Mouse (Mus musculus) skeletal muscle tissue, adult 2 months (tissue): ENCODE data around the gene Plscr1.
A peak's percentile ranks its signal among the peaks of the same experiment; 100 is the strongest.

Source experiments
- DNase-seq: peaks from one replicate; pipeline ENCODE4 v3.0.0-alpha.2; 2012; ENCODE audit warnings: low read depth, low spot score

Plscr1 gene

DNA sequence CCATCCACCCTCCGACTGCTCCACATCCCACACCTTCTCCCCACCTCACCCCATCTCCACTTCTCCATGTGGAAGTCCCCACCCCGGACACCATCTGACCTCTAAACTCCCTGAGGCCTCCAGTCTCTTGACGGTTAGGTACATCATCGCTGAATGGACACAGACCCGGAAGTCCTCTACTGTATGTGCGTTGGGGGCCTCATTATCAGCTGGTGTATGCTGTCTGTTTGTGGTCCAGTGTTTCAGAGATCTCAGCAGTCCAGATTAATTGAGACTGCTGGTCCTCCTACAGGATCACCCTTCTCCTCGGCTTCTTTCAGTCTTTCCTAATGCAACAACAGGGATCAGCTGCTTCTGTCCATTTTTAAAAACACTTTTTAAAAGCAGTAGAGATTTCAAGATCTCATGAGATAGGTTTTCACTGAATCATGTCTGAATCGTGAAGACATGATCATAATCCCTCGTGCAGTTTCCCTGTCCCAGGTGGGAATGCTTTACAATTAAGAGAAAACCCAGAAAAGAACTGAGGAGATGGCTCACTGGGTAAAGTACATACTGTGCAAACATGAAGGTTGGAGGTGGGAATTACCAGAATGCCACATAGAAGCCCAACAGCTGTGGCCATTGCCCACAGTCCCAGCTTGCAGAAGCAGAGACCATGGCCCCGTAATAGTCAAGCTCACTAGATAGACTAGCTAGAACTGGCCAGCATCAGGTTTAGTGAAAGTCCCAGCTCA lies 4.2 kb downstream of the Plscr1 start:
- DNase-seq, result no peak

DNA sequence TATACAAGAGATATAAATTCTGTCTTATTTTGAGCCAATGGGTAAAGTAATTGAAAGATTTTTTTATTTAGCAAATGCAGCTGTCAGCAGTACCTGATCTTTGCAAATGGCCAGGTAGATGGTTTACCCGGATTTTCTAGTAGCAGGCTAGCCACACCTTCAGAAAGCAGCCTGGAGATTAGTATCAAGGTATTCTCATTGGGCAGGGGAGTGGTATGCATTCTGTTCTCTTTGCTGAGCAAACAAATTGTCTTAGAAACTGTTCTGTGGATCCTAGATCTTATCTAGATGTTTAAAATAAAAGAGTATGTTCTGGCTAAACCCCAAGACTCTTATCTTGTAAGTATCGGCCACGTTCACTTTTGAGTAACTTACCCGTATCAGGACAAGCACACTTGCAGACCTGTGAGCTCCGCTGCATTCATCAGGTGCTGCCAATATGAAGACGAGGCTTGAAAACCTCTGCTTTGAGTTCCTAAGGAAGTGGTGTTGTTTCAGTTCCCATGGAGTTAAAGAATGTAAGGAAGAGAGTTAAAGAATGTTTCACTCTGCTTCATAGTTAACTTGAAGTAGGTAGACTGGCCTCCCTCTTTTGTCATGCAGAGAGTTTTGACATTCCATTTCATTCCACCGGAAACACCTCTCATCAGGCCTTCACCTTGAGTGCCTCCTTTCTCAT lies 11.1 kb downstream of the Plscr1 start:
- no peak for DNase-seq

DNA sequence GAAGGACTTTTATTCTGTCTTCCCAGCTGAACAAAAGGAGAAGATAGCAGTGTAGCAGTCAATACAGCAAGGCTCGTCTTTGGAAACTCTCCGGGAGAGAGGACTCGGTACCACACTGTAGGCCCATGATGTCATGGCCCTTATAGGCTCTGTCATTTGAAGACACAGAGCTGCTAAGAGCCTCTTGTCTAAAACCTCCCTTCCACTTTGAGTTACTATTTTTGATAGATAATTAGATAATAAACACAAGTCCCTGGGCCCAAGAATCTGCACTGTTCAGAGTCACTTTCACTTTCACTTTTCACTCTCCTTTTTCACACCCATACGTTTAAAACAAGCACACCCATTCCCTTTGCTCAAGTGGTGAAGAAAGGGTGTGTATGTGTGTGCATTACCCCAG lies 16.2 kb downstream of the Plscr1 start:
- no peak for DNase-seq

DNA sequence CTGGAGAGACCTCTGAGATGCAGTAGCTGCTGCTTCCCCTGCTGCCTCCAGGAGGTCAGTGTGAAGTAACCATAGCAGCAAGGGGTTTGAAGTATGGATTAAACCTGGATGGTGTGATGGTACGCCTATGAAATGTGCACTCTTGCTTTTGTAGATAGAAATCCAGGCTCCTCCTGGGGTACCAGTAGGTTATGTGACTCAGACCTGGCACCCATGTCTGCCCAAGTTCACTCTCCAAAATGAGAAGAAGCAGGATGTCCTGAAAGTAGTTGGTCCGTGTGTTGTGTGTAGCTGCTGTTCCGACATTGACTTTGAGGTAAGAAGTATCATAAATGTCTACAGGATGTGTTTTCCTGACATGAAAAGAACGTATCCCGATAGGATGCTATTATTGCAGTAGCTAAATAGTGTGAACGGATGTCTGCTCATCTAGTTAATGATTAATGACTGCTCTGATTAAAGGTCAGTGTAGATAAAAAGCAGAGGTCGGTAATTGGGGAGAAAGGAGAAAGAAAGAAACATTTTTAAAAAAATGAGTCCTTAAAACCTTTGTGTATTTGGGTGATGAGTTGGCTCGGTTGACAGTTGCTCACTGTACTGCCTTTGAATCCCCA lies 17.1 kb downstream of the Plscr1 start:
- DNase-seq, result no peak

DNA sequence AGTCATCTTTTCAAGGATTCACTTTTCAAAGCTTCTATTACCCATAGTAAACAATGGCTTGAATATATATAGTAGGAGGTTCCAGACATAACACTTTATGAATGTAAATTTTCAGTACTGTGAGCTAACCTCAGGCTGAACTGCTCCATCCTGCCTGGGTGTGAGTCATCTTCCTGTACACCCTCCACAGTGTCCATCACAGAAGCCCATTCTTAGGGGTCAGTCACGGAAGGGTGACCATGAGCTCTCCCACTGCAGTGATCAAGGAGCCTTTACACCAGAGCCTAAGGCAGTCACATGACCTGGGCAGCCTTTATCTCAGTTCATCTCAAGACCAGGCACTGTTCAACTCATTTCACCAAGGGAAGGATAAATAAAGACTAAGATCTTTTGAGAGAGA lies 18.2 kb downstream of the Plscr1 start:
- no peak for DNase-seq

DNA sequence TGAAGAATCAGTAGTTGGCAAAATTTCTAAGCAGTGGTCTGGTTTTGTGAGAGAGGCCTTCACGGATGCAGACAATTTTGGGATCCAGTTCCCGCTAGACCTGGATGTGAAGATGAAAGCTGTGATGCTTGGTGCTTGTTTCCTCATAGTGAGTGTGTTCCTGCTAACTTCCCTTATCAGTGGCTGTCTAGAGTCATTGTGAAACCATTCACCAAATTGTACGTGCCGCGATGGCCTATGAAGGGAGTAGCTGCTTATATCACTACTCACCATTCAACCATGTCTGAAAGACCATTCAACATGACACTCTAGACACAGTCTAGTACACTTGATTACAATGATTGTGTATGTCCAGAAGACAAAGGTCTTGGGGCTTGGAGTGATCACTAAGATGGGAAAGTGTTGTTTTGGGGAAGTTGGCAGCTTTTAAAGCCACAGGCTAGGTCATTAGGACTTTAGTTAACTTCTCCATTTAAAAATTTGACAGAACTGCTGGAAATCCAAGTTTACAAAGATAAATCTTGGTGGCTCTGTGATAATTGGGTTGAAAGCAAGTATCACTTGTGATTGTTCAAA lies 20.4 kb downstream of the Plscr1 start:
- no peak for DNase-seq

DNA sequence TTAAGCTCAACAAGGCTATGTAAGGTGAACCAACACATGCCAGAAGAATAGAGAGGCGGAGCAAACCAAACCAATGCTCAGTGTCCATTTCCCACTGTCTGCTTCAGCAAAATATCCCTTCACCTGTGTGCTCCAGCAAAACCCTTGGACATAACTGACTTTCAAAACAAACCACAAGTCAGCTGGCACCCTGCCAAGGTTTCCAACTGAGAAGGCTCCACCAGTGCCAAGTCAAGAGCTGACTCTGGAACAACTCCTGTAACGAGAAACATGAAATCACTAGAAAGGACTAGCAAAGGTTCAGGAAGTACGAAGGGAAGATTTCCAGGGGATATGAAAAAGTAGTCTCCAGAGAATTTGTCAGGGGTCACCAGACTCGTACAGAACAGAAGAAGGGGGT lies 21.4 kb downstream of the Plscr1 start:
- peak; percentile 70 for DNase-seq

DNA sequence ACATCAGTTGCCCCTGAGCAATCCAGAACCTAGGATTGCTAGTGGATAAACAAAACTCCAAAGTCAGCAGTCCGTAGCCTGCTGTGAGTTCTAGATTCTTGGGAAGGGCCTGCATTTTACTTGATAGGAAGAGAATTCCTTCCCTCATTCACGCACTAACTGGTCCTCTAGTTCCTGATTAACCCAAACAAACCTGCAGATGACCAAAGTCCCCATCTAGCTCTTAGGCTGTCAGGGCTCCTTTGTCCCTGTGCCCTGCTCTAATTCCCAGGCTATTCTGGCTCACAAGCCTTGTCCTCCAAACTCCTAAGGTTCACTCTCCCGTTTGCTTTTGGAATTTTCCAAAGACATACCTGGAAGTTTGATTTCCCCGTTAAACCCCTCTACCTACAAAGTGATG lies 23.1 kb downstream of the Plscr1 start:
- DNase-seq, result no peak

DNA sequence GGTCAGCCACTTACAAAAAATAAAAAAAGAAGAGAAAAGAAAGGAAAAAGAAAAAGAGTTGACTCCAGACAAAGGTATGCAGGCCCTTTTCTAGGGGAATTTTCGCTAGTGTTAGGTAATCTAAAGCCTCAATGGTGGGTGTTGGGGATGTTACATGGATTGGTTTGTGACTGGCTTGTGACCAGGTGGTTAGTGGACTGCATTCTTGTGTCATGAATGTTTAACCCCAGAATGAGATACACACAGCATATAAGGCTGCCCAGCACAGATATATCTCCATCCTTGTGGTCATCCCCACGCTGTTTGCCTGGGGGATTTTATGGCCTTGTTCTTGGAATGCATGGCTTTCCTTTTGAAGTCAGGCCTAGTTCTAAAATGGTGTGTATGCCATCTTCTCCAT lies 23.7 kb downstream of the Plscr1 start:
- no peak for DNase-seq

DNA sequence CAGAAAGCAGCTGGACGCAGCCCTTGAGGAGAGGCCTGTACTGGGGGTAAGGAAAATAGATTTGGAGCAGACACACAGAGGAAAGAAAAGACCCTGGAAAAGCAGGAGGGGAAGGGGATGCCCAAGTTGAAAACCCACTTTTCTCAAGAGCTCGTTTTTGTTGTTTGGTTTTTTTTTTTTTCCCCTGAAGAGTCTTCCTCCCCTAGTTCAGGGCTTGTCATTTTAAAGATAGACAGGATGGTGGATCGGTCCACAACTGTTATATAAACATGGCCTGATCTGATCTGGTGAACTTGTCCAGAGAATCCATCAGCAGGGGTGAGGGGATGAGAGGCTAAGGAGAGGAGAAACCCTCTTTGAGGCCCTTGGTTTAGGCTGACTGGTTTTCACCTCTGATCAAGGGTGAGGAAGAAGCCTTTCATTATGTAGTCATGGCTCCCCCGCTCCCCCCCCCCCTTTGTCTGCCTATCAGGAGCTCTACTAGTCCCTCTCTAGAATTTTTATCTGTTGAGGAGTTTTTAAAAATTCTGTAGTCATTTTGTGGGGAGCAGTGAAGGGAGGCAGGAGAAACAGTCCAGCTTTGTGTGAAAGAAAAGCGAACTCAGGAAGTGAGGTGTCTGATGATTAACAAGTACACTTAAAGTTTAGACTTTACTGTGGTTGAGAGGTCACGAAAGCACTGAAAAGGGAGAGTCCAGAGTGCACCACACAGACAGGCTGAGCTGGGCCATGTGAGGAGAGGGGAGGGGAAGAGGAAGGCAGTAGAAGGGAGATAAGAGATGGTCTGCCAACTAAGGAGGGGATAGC lies 24.6 kb downstream of the Plscr1 start:
- DNase-seq, result no peak

DNA sequence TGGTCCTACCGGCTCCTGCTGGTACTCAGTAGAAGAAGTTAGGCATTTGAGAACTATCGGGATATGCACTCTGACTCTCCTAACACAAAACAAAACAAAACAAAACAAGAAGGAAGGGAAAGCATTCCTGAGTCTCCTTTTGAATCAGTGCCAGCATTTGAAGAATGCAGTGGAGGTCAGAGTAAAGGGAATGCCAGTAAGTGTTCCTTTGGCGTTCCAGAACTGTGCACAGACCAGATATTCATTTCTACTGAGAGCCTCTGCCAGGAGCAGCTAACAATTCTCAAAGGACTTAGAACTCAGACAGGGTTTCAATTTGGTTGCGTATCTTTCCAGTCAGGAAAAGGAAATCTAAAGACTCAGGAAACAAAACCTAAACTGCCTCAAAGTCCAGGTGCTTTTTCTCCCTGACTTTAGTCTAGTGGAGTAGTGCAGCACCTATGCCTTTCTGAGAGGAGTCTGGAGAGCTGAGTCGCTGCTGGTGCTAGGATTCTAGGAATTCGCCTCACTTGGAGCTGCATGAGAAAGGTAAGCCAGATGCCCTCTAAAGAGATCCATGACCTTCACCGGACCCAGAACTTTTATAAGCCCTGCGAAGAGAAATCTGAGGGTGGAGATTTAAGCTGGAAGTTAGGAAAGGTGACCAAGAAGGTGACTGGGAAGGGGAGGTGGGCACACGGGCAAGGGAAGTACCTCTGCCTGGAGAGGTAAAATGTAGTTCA lies 26.1 kb downstream of the Plscr1 start, which contains the start of gene Plscr2:
Gene Plscr2, plus strand, starts transcription at position 117 of the 722 bp plus-strand sequence.
- peak; percentile 59 for DNase-seq

DNA sequence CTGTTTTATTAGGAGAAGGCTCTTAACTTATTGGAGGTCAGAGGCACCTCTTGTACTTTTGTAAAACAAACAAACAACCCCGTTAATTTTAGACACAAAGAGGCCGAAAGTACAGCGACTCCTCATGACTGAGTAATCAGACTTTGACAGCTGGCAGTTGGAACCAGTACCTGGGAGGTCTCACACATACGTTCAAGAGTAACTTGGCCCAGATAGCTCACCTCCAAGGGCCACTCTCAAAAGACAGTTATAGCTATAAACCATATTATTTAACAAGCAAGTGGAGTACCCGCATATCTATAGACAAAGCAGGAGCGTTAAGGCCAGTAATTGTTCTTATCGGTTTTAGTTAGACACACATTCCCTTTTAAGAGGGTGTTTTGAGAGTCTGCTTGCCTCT lies 26.8 kb downstream of the Plscr1 start:
- no peak for DNase-seq

DNA sequence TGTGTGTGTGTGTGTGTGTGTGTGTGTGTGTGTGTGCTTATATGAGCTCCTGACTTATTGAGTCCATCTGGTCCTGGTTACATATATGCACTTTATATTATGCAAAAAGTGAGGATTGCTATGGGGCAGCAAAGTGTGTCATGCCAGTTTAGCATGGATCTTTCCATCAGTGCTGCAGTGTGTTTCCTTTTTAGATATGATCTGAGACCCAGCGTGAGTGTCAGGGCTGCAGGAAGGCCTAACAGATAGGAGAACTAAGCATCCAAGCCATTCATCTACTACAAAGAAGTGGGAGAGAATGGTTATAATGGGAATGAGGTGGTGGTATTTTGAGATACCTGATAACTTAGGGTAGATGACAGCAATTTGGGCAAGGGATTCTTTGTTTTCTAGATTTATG lies 30.5 kb downstream of the Plscr1 start:
- no peak for DNase-seq

DNA sequence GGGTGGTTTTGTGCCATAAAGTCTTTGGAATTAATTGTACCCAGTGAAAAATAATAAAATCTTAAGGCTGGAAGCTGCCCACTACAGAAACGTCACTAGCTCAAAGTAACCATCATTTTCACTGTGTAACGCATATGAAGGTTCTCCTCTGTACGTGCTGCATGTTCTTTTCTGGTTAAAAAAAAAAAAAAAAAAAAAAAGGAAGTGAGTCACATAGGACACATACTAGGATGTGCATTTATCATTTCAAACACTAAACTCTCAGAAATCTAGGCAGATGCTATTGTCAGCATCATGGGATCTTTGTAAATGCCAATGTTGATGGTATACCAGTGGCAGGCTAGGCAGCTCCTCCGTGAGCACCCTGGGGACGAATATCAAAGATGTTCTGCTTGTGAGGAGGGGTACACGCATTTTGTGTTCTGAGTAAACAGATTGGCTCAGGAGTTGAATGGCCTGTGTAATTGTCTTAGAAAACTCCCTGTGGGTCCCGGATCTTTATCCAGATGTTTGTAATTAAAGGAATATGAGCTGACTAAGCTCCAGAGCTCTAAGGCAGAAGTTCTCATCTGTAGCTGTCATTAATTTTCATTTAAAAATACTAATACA lies 33.1 kb downstream of the Plscr1 start:
- DNase-seq, result no peak

DNA sequence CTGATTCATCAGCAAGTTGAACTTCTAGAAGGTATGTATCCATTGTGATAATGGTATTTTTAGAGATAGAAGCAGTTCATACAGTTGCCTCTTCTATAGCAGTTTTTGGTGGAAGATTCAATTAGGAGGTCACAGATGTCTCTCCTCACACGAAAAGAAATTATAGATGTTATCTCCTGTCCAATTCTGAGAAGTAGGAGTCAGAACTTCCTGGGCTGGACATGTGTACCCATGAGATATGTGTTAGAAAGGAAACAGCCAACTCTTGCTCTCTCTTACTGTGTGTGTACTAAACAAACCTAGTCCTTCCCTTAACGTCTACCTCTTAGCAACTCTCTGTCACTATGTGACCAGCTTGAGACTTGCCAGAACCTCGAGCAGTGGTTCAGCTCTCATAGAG lies 40.1 kb downstream of the Plscr1 start:
- DNase-seq, result no peak

DNA sequence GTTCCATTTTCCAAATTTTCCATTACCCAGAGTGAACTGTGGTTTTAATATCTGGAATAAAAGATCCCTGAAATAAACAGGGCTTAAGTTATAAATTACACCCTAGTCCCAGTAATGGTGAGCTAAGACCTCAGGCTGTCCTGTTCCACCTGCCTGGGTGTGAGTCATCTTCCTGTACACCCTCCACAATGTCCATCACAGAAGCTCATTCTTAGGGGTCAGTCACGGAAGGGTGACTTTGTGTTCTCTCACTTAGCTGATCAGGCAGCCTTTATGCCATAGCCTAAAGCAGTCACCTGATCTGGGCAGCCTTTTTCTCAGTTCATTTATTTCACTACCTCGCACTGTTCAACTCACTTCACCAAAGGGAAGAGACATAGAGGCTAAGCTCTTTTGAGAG lies 42.6 kb downstream of the Plscr1 start:
- DNase-seq, result no peak

DNA sequence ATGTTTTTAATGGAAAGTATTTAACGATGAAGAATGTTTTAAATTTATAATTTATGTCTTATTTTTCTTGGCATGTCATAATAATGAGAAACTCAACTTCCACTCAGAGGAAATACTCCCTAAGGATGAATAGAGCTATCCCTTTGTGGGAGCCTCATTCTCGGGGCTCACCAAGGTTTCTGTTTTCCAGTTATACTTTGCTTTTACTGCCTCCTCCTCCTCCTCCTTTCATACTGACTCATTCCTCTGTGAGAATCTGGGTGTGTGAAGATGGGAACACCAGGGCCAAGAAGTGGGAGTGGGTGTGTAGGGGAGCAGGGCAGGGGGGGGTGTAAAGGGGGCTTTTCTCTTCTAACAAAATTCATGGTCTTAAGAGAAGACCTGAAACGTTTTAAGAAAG lies 43.4 kb downstream of the Plscr1 start:
- no peak for DNase-seq

DNA sequence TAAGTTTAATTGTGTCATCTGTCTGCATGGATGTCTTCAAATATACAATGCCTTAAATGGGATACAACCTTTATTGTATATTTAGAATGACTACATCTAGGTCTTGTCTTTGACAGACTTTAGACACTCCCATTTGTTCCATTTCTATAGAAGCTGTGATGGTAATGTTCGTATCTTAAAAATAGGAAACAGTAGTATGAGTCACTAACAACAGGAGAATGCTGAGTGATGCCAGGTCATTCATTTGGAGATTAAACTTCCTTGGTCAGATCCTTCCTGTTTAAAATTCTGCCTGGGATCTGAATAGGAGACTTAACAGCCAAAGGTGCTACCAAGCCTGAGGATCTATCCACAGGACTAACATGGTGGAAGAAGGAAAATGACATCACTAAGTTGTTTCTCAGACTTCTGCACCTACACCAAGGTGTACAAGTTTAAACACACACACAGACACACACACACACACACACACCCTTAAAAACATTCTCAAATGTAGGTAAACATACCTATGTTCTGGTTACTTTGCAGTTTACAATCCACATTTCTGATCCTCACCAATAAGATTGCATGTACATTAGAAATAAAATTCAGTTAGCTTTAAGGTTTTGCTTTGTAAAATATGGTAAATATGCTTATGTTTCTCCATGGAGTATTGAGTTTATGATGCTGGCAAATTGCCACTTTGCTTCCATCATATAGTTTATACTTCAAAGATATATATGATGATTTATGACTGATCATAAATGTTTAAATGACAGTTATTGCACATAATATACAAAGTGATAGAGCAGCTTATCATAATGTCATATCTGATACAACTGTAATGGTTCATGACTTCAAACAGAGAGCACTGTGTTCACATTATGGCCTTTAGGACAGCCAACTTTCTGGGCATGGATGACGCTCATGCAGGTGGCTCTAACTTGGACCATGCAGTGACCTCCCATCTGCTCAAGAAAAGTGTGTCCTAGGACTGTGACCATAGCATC lies 44.3 kb downstream of the Plscr1 start:
- no peak for DNase-seq

DNA sequence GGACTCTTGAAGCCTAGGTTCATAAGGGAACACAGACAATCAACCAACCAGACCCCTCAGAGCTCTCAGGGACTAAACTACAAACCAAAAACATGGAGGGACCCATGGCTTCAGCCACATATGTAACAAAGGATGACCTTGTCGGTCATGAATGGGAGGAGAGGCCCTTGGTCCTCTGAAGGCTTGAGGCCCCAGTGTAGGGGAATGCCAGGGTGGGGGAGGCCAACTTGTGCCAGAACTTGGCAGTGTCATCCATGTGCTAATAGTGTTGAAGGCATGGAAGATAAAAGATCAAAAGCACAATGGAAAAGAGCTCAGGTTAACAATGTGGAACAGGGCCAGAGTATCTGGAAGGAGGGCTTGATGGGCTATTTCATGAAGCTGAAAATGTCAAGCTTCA lies 48.7 kb downstream of the Plscr1 start:
- DNase-seq, result no peak
